Mouse (Mus musculus): ENCODE measurements around the gene Kif6. TPM values are rescaled to one million over a fixed set of nuclear protein-coding genes. Genes with fewer than 3 reads are reported as not detected.

Gene Kif6
- polyA plus RNA-seq, 1 experiment from 2014 or later: 1.5 TPM

GRCm38 (mm10) chr17:49761260-49761659, 146.3 kb downstream of the Kif6 start:
- Histone ChIP-seq H3K9me3 (ENCODE audit: low read length) (no peaks in the 10 kb centered on the region), H3K36me3 (ENCODE audit: insufficient read depth, low read length) (no peaks in the 10 kb centered on the region), H3K27me3 (replicated peaks; ENCODE audit: insufficient read depth, low read length) (no peaks in the 10 kb centered on the region), H3K4me1 (ENCODE audit: insufficient read depth, low read depth, low read length) (no peaks in the 10 kb centered on the region), H3K4me2 (replicated peaks; ENCODE audit: low read depth, low read length) (no peak overlapping the region), H3K9ac (replicated peaks; ENCODE audit: low read depth) (no peak overlapping the region), H3K4me3 (ENCODE audit: low read depth, low read length) (no peak overlapping the region), H3K27ac (ENCODE audit: low read length) (no peak overlapping the region)
- TF ChIP-seq CTCF (IDR thresholded peaks at IDR 0.05): no peak
- TF ChIP-seq EP300 (IDR thresholded peaks at IDR 0.05): no peak
- 71% methylated on average over 11 of the region's 11 CpGs for WGBS
- ATAC-seq (no peak), DNase-seq (ENCODE audit: low spot score) (no peak)

GRCm38 (mm10) chr17:49761838-49762237, 146.9 kb downstream of the Kif6 start:
- Histone ChIP-seq H3K27me3 (replicated peaks; ENCODE audit: insufficient read depth, low read length) (no peaks in the 10 kb centered on the region), H3K4me2 (replicated peaks; ENCODE audit: low read depth, low read length) (no peak overlapping the region), H3K4me1 (ENCODE audit: insufficient read depth, low read depth, low read length) (no peaks in the 10 kb centered on the region), H3K9ac (replicated peaks; ENCODE audit: low read depth) (no peak overlapping the region), H3K36me3 (ENCODE audit: insufficient read depth, low read length) (no peaks in the 10 kb centered on the region), H3K9me3 (ENCODE audit: low read length) (no peaks in the 10 kb centered on the region), H3K4me3 (ENCODE audit: low read depth, low read length) (no peak overlapping the region), H3K27ac (ENCODE audit: low read length) (no peak overlapping the region)
- no peak for TF ChIP-seq EP300 (IDR thresholded peaks at IDR 0.05)
- no peak for TF ChIP-seq CTCF (IDR thresholded peaks at IDR 0.05)
- 59% methylated on average over 8 of the region's 8 CpGs for WGBS
- DNase-seq (ENCODE audit: low spot score) (no peak), ATAC-seq (no peak)

GRCm38 (mm10) chr17:49764963-49765362, 150.0 kb downstream of the Kif6 start:
- H3K4me1 ChIP-seq (ENCODE audit: insufficient read depth, low read depth, low read length): no peaks in the 10 kb centered on the region
- no peaks in the 10 kb centered on the region for H3K36me3 ChIP-seq (ENCODE audit: insufficient read depth, low read length)
- H3K9me3 ChIP-seq (ENCODE audit: low read length): no peaks in the 10 kb centered on the region
- DNase-seq (ENCODE audit: low spot score) (no peak), ATAC-seq (no peak)
- no peaks in the 10 kb centered on the region for H3K27me3 ChIP-seq (replicated peaks; ENCODE audit: insufficient read depth, low read length)
- H3K27ac ChIP-seq (ENCODE audit: low read length): no peak overlapping the region
- no peak for TF ChIP-seq CTCF (IDR thresholded peaks at IDR 0.05)
- no peak for TF ChIP-seq EP300 (IDR thresholded peaks at IDR 0.05)
- no peak overlapping the region for H3K9ac ChIP-seq (replicated peaks; ENCODE audit: low read depth)
- H3K4me3 ChIP-seq (ENCODE audit: low read depth, low read length): no peak overlapping the region
- H3K4me2 ChIP-seq (replicated peaks; ENCODE audit: low read depth, low read length): no peak overlapping the region
- WGBS: 68% methylated on average over 6 of the region's 6 CpGs

GRCm38 (mm10) chr17:49767717-49768370, 152.9 kb downstream of the Kif6 start:
- no peaks in the 10 kb centered on the region for H3K27me3 ChIP-seq (replicated peaks; ENCODE audit: insufficient read depth, low read length)
- ATAC-seq: no peak
- no peak overlapping the region for H3K4me3 ChIP-seq (ENCODE audit: low read depth, low read length)
- no peaks in the 10 kb centered on the region for H3K36me3 ChIP-seq (ENCODE audit: insufficient read depth, low read length)
- TF ChIP-seq EP300 (IDR thresholded peaks at IDR 0.05) (no peak), CTCF (IDR thresholded peaks at IDR 0.05) (no peak)
- WGBS: 60% methylated on average over 10 of the region's 10 CpGs
- no peak overlapping the region for H3K9ac ChIP-seq (replicated peaks; ENCODE audit: low read depth)
- H3K27ac ChIP-seq (ENCODE audit: low read length): no peak overlapping the region
- DNase-seq (ENCODE audit: low spot score): no peak
- no peaks in the 10 kb centered on the region for H3K4me1 ChIP-seq (ENCODE audit: insufficient read depth, low read depth, low read length)
- H3K4me2 ChIP-seq (replicated peaks; ENCODE audit: low read depth, low read length): no peak overlapping the region
- H3K9me3 ChIP-seq (ENCODE audit: low read length): no peaks in the 10 kb centered on the region

GRCm38 (mm10) chr17:49771703-49772315, 156.9 kb downstream of the Kif6 start:
- H3K27me3 ChIP-seq (replicated peaks; ENCODE audit: insufficient read depth, low read length): no peaks in the 10 kb centered on the region
- DNase-seq (ENCODE audit: low spot score): peak; percentile 10
- ATAC-seq: peak; percentile 44; the same call in 1 of the 2 replicates
- no peaks in the 10 kb centered on the region for H3K36me3 ChIP-seq (ENCODE audit: insufficient read depth, low read length)
- H3K27ac ChIP-seq (ENCODE audit: low read length): no peak overlapping the region
- H3K9me3 ChIP-seq (ENCODE audit: low read length): no peaks in the 10 kb centered on the region
- TF ChIP-seq CTCF (IDR thresholded peaks at IDR 0.05) (no peak), EP300 (IDR thresholded peaks at IDR 0.05) (no peak)
- no peak overlapping the region for H3K9ac ChIP-seq (replicated peaks; ENCODE audit: low read depth)
- H3K4me1 ChIP-seq (ENCODE audit: insufficient read depth, low read depth, low read length): no peaks in the 10 kb centered on the region
- no peak overlapping the region for H3K4me2 ChIP-seq (replicated peaks; ENCODE audit: low read depth, low read length)
- 35% methylated on average over 10 of the region's 10 CpGs for WGBS
- H3K4me3 ChIP-seq (ENCODE audit: low read depth, low read length): no peak overlapping the region

- Histone ChIP-seq H3K27ac (ENCODE audit: low read length) (no peak overlapping the region), H3K9ac (replicated peaks; ENCODE audit: low read depth) (no peak overlapping the region), H3K4me1 (ENCODE audit: insufficient read depth, low read depth, low read length) (no peaks in the 10 kb centered on the region), H3K9me3 (ENCODE audit: low read length) (no peaks in the 10 kb centered on the region), H3K4me2 (replicated peaks; ENCODE audit: low read depth, low read length) (no peak overlapping the region), H3K27me3 (replicated peaks; ENCODE audit: insufficient read depth, low read length) (no peaks in the 10 kb centered on the region), H3K4me3 (ENCODE audit: low read depth, low read length) (no peak overlapping the region), H3K36me3 (ENCODE audit: insufficient read depth, low read length) (no peaks in the 10 kb centered on the region)
- WGBS: 51% methylated on average over 13 of the region's 13 CpGs
- ATAC-seq (no peak), DNase-seq (ENCODE audit: low spot score) (no peak)
- TF ChIP-seq CTCF (IDR thresholded peaks at IDR 0.05) (no peak), EP300 (IDR thresholded peaks at IDR 0.05) (no peak)
Observed at GRCm38 (mm10) chr17:49777115-49777839, 162.3 kb downstream of the Kif6 start.

Measured in lung, postnatal 0 days (tissue).